Mouse (Mus musculus) left cerebral cortex, postnatal 25 days (tissue): Measurements from ENCODE around the gene Polr3h. TPM values are rescaled to one million over a fixed set of nuclear protein-coding genes. Genes with fewer than 3 reads are reported as not detected.
A peak's percentile ranks its signal among the peaks of the same experiment; 100 is the strongest.

Source experiments
- DNase-seq, 2 experiments: peaks; one replicate each; pipeline ENCODE4 v3.0.0; 2022; ENCODE audit warnings: low spot score in 2 of 2, mixed read lengths in 1 of 2
- intact Hi-C: fragments of 180-260 bp; cut with DNase I; formaldehyde crosslinking; loops from one replicate; pipeline ENCODE4 v1.15.1; 2025
- total RNA-seq, 2 experiments: library from RNA; stranded (reverse); gene quantifications; 2 replicates each; pipeline ENCODE4 v1.2.3; 2021

Gene Polr3h
- total RNA-seq, 2 experiments from 2014 or later = 49.8 to 56.5 TPM

- DNase-seq = no peak
- intact Hi-C loops = no loop called here
Measured at GRCm38 (mm10) chr15:81950716-81951115, 24.7 kb upstream of the Polr3h start.

DNA sequence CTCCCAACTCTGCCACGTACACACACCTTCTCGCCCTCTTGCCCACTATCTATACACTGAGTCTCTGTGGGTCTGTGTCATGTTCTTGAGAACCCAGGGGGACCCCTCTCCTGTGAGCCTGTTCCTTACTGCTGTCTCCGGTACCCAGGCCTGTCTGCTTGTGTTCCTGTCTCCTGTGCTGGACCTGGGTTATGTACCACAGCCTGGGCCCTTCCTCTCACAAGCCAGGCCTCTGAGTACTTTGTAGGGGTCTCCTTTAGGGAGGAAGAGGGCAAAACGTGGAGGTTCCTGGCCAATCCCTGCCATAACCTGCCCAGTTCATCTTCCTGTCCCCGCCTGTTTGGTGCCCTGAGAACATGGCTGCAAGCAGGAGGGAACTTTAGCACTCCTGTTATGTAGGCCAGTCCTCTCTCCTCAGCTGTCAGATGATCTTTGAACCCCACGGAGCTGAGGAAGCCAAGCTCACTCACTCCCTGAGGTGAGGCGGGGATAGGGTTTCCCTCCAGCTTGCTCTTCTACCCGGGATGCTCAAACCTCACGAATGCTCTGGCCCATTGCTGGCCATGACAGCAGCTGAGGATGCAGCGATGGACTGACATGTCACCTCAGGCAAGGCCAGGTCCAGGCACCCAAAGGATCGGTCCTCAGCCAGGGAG is 23.6 kb upstream of the Polr3h start:
- no peak for DNase-seq
- intact Hi-C loops = no loop called here

DNA sequence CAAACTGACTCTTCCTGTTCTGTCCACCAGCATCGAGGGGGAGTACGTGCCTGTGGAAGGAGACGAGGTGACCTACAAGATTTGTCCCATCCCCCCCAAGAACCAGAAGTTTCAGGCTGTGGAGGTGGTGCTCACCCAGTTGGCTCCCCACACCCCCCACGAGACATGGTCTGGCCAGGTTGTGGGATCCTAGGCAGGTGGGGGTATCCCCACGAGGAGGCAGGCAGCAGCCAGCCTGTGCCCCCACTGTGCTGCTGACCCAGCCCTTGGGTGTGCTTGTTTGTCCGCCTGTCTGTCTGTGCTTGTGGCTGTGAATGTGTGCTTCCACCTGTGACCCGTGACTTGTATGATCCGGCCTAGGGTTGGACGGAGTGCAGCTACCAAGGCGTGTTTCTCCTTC is 23.0 kb upstream of the Polr3h start:
- no peak for DNase-seq
- intact Hi-C loops = no loop called here

GRCm38 (mm10) chr15:81943176-81943749 is 17.2 kb upstream of the Polr3h start:
- intact Hi-C loops = no loop called here
- DNase-seq = no peak

- intact Hi-C loops = loop anchor here (2.0 kb wide), 1 partner anchor 16 kb away; no protein-coding TSS in a partner anchor
- DNase-seq = no peak
Measured at GRCm38 (mm10) chr15:81941010-81941409, 15.0 kb upstream of the Polr3h start.

DNA sequence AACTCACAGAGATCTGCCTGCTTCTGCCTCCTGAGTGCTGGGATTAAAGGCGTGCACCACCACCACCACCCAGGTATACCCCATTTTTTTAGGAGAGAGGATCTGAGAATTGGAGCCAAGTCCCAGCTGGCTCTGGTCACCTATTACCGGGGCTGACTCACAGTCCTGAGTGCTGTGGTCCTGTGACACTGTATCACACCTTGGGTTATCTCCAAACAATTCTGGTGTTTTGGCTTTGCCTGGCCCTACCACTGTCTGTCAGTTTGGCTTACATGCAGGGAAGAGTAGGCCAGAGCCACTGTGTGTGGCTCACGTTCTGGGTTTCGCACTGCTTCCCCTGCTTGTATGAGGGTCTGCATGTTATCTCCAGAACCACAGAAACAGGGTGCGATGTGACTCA is 14.2 kb upstream of the Polr3h start:
- intact Hi-C loops = loop anchor here (2.0 kb wide), 1 partner anchor 17 kb away; no protein-coding TSS in a partner anchor
- no peak for DNase-seq

GRCm38 (mm10) chr15:81939774-81940173 is 13.7 kb upstream of the Polr3h start:
- intact Hi-C loops = loop anchor here (2.0 kb wide), 2 partner anchors 17 to 49 kb away; no protein-coding TSS in a partner anchor
- DNase-seq = no peak

DNA sequence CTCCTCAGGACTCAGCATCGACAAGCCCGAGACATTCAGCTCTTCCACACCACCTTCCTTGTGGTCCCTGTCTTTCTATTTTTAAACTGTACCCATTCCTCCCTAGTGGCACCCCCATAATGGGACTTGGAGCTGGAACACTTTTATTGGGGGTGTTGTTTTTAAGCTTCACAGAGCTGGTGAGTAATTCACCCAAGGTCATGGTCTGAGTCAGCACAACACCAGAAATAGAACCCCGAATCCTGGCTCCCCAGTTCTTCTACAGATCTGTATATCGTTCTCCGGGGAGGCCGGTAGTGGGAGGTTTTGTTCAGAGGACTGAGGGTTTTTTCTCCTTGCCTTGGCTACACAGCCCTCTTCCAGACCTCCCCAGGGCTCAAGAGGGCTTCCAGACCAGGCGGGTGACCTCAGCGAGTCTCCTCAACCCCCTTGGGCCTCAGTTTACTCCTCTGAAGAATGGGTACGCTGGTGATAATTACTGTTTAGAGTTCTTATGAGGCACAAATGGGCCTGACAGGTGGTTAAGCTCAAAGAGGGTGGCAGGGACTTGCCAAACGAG is 13.2 kb upstream of the Polr3h start:
- DNase-seq = no peak
- intact Hi-C loops = loop anchor here (2.0 kb wide), 1 partner anchor 50 kb away; no protein-coding TSS in a partner anchor

DNA sequence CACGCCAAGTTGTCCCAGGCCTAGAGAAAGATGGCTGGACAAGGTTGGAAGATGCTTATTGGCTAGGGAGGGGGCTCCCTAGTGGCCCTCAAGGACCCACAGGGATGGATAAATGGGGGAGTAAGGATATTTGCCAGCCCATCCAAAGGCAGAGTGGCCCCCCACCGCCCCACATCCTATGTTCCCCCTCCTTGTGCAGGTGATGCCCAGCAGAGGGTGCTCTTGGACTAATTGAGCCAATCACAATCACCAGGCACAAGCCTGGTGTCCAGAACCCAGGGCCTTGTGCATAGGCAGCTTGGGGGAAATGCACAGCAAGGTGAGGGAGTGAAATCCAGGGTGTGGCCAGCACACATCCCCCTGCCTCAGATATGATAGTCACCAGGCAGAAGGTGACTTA is 12.2 kb upstream of the Polr3h start:
- peak in 1 of 2 experiments; percentile 65 for DNase-seq

DNA sequence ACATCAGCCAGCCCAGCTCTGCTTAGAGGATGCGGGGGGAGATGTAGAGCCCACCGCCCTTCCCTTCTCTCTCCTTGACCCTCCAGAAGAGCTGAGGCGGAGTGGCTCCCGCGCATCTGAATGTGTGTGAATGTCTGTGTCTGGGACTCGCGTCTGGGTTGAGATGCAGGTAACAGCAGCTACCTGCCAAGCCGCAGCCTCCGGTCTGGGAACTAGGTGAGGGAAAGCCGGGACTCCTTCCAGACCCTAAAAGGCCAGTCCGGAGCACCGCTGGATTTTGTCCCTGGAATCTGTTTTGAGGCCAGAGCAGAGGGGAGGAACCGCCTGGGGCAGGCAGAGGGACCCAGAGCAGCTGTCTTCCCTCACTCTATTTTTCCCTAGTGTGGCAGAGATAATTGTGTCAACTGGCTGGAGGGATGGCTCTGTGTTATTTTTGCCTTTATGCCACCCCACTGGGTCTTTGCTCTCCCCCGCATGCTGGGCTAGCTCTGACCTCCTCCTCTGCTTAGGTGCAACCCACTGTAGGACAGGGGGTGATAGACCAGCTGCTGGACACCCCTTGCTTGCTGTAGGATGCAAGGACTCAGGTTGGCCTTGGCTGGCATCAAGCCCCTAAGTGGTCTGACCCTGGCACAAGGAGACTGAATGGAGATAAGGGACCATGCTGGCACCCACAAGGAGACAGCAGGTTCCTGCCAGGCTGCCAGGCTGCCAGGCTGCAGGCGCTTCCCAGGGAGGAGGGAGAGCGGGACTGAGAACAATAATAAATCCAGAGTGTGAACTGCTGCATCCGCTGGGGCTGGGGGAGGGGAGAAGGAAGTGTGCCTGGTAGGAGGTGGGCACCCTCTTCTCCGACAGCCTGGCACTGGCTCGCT is 11.3 kb upstream of the Polr3h start:
- peak; percentile 71 to 88 for DNase-seq
- intact Hi-C loops = no loop called here

More for the DNA sequence above, 12.2 kb upstream of the Polr3h start:
- intact Hi-C loops = loop anchor here (2.0 kb wide), 1 partner anchor 51 kb away; no protein-coding TSS in a partner anchor

GRCm38 (mm10) chr15:81936679-81937078 is 10.6 kb upstream of the Polr3h start, which contains the start of gene Csdc2:
Csdc2 (plus strand) TSS chr15:81936759.
- DNase-seq = peak; percentile 69 to 79
- intact Hi-C loops = no loop called here

DNA sequence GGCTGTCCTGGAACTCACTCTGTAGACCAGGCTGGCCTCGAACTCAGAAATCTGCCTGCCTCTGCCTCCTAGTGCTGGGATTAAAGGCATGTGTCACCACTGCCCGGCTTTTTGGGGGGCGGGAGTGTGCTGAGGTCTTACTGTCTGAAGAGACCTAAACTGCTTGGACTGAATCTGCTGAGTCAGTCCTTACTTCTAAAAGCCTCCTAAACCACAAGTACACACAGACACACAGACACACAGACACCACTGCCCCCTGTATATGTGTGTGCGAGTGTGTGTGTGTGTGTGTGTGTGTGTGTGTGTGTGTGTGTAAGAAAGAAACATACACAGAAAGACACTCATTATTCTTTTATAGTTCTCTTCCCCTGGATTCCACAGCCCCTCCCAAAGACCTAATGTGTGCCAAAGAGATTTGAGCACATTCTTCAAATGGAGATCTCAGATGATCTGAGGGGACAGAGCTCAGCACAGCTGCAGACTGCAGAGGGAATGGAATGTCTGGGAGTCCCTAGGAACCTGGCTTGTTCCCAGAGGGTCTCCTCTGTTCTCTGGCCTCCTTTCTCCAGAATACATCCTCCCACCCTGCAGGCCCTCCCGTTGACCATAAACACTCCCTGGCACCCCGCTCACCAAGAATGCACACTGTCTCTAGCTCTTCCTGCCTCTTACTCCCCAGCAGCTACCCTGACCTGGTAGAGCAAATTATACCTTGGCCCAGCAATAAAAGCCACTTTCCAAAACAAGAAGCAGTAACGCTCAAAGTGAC is 10.0 kb upstream of the Polr3h start:
- DNase-seq = no peak
- intact Hi-C loops = no loop called here

DNA sequence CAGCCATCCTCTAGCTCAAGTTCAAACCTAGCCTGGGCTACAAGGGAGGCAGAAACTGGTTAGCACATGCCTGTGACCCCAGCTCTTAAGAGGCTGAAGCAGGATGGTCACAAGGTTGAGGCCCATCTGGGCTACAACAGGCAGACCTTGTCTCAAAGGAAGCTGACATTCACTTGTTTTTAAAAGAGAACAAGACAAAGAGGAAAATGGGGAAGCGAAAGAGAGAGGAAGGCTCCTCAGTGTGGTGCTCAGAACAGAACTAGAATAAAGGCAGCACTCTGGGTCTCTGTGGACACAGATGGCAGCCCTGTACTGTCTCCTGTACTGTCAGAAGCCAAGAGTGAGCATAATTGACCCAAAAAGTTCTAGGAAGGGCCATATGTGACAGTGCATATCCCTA is 7.9 kb upstream of the Polr3h start:
- intact Hi-C loops = no loop called here
- no peak for DNase-seq

- peak; percentile 78 to 93 for DNase-seq
- intact Hi-C loops = no loop called here
Measured at GRCm38 (mm10) chr15:81932951-81933470, 7.0 kb upstream of the Polr3h start.

DNA sequence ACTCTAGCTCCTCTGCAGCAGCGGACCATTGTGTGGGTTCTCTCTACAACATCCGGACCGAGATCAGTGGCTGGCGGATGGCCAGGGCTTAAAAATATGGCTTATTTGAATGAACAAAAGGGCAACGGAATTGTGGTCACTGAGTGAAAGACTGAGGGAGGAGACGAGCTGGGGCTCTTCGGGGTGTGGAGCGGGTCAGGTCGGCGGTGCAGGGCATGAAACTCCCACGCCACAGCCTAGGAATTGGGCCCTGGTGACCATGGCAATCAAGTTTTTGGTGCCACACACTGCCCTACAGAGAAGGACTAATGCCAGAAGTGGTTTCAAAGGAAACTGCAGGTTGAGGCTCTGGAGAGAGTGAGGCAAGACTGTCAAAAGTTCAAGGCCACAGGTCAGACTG is 2.2 kb upstream of the Polr3h start:
- intact Hi-C loops = no loop called here
- DNase-seq = peak in 1 of 2 experiments; percentile 45

DNA sequence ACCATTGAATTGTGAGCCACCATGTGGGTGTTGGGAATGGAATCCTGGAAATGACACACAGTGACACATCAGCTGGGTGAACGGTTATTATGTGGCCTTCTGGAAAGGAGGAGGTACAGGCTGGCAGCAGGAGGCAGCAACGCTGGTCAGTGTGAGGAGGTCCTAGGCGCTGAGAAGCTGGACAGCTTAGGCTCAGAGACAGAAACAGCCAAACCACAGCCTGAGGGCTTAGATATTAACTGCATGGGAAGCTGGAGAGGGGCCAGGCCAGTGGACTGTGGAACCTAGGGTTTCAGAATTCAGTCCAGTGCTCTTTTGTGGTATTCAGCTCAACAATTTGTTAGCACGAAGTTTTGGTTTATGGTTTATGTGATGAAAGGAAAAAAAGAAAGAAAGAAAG is 1.7 kb upstream of the Polr3h start:
- no peak for DNase-seq
- intact Hi-C loops = no loop called here

DNA sequence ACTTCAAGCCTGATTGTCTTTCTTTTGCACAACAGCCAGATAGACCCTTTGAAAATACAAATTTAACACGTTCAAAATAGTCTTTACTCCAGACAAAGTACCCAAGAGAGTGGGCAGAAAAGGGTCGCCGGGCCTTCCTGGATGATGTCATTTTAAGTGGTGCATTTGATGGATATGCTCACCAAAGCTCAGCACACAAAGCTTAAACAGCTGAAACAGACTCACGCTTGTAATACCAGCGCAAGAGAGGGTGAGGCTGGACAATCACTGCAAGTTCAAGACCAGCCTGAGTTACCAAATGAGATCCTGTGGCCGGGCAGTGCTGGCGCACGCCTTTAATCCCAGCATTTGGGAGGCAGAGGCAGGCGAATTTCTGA is 394 bp upstream of the Polr3h start:
- intact Hi-C loops = no loop called here

GRCm38 (mm10) chr15:81924933-81925332 is 1.1 kb downstream of the Polr3h start:
- no peak for DNase-seq
- intact Hi-C loops = loop anchor here (5.0 kb wide), 1 partner anchor 48 kb away; no protein-coding TSS in a partner anchor

More for the DNA sequence above, 394 bp upstream of the Polr3h start:
- DNase-seq = no peak

DNA sequence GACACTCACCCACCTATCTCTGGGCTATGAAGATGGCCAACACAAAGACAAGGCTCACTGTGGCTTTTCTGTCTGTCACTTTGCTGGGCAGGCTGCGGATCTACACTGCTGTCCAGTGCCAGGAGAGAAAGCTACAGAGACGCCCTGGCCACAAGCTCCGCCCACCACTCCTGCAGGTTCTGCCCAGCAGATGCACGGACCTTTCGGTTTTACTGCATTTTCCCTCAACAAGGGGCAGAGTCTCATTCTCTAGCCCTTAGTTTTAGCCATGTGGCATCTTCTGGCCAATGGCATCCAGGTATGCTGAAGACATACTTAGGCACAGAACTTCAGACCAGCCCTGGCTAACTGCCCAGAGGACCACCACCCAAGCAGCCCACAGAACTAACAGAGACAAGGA is 4.8 kb downstream of the Polr3h start:
- DNase-seq = no peak
- intact Hi-C loops = loop anchor here (5.0 kb wide), 1 partner anchor 44 kb away; no protein-coding TSS in a partner anchor
